Mouse (Mus musculus): ENCODE measurements at regions not wholly inside any gene's neighbourhood (a gene's known extent, or its start where the extent isn't known, plus 50 kb on each side); places are given as distances from the start of the nearest gene placed in this dataset.

- no peak for DNase-seq
These were observed 571.6 kb downstream of the Btbd3 start for GRCm38 (mm10) chr2:138827813-138828570.

GRCm38 (mm10) chr2:138838846-138839245, 582.5 kb downstream of the Btbd3 start:
- DNase-seq, result no peak

- DNase-seq, result no peak
These were observed 602.8 kb downstream of the Btbd3 start for GRCm38 (mm10) chr2:138859121-138859520.

GRCm38 (mm10) chr2:138896563-138896962, 597.1 kb upstream of the Sptlc3 start:
- no peak for DNase-seq

- no peak for DNase-seq
These were observed 596.6 kb upstream of the Sptlc3 start for GRCm38 (mm10) chr2:138897101-138897500.

- no peak for DNase-seq
These were observed 556.5 kb upstream of the Sptlc3 start for GRCm38 (mm10) chr2:138937165-138937564.

- DNase-seq, result peak; percentile 10
These were observed 554.3 kb upstream of the Sptlc3 start for GRCm38 (mm10) chr2:138939367-138939766.

- DNase-seq, result no peak
These were observed 527.5 kb upstream of the Sptlc3 start for GRCm38 (mm10) chr2:138966110-138966790.

GRCm38 (mm10) chr2:138974548-138974947, 519.2 kb upstream of the Sptlc3 start:
- DNase-seq, result no peak

GRCm38 (mm10) chr2:138990031-138990430, 503.7 kb upstream of the Sptlc3 start:
- DNase-seq, result peak; percentile 39

- no peak for DNase-seq
These were observed 461.5 kb upstream of the Sptlc3 start for GRCm38 (mm10) chr2:139032105-139032812.

- no peak for DNase-seq
These were observed 458.9 kb upstream of the Sptlc3 start for GRCm38 (mm10) chr2:139034800-139035199.

GRCm38 (mm10) chr2:139041671-139042273, 451.9 kb upstream of the Sptlc3 start:
- no peak for DNase-seq

- DNase-seq, result no peak
These were observed 449.0 kb upstream of the Sptlc3 start for GRCm38 (mm10) chr2:139044684-139045083.

- no peak for DNase-seq
These were observed 438.5 kb upstream of the Sptlc3 start for GRCm38 (mm10) chr2:139055249-139055648.

- DNase-seq, result no peak
These were observed 424.3 kb upstream of the Sptlc3 start for GRCm38 (mm10) chr2:139069276-139069961.

- DNase-seq, result no peak
These were observed 422.0 kb upstream of the Sptlc3 start for GRCm38 (mm10) chr2:139071690-139072089.

GRCm38 (mm10) chr2:139093487-139094066, 400.1 kb upstream of the Sptlc3 start:
- DNase-seq, result no peak

- DNase-seq, result no peak
These were observed 382.0 kb upstream of the Sptlc3 start for GRCm38 (mm10) chr2:139111669-139112068.

GRCm38 (mm10) chr2:139114523-139114922, 379.2 kb upstream of the Sptlc3 start:
- no peak for DNase-seq

- DNase-seq, result no peak
These were observed 372.8 kb upstream of the Sptlc3 start for GRCm38 (mm10) chr2:139120905-139121304.

GRCm38 (mm10) chr2:139132121-139132520, 361.6 kb upstream of the Sptlc3 start:
- peak; percentile 7 for DNase-seq
